Mouse (Mus musculus) regulatory T cell (primary cell): ENCODE results near the gene Trpc3.
"Not testable (repeated sequence)": the region's sequence is repeated elsewhere in the genome, so short reads cannot be mapped to it uniquely, and the experiment has no call there.

Experiments used
- in situ Hi-C: fragments of 300-600 bp; cut with MboI, MseI; formaldehyde crosslinking; loops from one replicate; pipeline ENCODE4 v1.15.1; 2025; ENCODE audit warnings: high pct_unique_total_duplicates

Gene Trpc3

DNA sequence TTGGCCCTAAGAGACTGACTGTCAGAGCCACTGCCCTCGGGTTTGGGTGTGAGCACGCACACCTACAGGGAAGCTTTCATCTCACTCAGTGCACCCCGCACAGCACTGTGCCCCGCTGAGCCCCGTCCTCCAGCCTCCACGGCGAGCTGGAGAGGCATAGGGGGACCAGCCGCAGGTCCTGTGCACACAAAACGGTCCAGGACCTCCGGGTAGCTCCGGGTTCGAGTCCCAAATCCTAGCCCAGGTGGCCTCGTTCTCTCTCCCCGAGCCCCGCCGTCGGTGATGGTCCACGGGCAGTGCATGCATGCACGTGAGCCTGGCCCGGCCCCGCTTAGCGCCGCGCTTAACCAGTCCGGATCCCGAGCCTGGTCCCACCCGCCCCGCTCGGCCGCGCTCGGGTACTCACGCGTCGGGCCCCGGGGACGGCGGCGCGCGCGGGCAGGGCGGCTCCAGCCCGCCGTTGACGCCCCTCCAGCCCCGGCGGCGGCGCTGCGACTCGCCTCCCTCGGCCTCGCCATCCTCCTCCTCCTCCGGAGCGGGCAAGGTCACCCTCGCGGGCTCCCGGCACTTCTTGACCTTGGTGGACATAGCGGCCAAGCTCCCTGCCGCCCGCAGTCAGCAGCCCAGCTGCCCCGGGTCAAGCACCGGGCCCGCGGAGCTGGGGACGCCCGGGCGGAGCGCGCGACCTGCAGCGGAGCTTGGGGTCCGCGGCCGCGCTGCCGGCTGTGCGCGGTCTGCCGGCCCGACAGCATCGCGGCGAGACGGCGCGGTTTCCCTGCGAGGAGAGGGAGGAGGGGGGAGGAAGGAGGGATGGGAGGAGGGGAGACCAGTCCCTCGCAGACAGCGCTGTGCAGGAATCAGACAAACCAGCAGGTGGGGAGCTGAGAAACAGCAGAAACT, at the start of gene Trpc3:
Trpc3 (minus strand) TSS at position 776 of the 900 bp plus-strand sequence.
- in situ Hi-C loops = no loop called here

- in situ Hi-C loops = no loop called here
Measured at GRCm38 (mm10) chr3:36738071-36738470, 48.1 kb upstream of the Trpc3 start.

GRCm38 (mm10) chr3:36733075-36733474, 43.1 kb upstream of the Trpc3 start:
- in situ Hi-C loops = no loop called here

DNA sequence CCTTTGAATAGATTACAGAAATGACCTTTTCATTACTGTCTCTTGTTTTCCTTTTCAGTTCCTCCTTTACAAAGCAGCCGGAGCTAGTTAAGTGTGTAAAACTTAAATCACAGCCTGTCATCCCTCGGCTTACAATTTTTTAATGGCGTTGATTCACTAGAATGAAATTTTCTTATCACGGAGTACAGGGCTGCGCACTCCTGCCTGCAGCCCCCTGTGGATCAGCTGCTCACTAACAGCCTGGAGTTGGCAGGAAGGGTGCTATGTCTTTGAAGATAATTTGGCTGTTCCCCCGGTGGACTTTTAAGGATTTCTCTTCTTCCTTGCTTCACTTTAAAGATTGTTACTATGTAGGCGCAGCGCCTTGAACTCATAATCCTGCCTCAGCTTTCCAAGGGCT, 36.6 kb upstream of the Trpc3 start:
- in situ Hi-C loops = no loop called here

DNA sequence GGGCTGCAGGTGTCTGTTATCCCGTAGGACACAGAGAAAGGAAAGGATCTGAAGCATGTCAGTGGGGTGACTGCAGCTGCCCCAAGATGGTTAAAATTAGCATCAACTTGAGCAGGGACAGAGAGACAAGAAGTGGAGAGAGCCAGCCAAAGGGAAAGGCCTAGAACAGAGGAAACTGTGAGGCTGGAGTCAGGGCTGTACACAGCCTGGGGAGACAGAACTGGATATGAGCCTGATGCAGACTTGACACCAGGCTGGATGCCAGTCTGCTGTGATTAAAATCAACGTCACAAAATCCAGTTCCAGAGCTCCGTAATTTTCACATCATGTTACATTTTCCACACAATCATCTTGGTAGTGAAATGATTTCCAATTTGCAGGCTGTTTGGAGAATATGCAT, 31.9 kb upstream of the Trpc3 start:
- in situ Hi-C loops = no loop called here

- in situ Hi-C loops = no loop called here
Measured at GRCm38 (mm10) chr3:36709521-36709920, 19.6 kb upstream of the Trpc3 start.

- in situ Hi-C loops = no loop called here
Measured at GRCm38 (mm10) chr3:36690292-36690650, 304 bp upstream of the Trpc3 start.

GRCm38 (mm10) chr3:36688874-36689273, 1.1 kb downstream of the Trpc3 start:
- in situ Hi-C loops = no loop called here

- in situ Hi-C loops = no loop called here
Measured at GRCm38 (mm10) chr3:36675822-36676221, 14.1 kb downstream of the Trpc3 start.

DNA sequence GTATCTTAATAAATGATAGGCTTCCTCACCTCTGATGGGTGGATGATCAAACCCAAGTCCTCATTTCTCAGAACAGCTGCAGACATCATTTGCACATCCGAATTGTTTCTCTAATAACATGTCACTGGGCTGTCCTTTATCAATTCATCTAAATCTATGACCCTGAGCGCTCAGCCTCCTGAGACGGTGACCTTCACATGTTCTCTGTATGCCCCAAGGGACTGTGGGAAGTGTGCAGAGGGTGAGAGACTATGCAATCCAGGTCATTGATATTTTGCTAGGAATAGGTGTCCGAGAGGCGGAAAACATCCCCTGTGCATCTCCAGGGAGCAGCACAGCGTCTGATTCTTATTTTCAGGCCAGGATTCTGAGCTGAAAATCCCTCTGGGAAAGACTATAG, 22.2 kb downstream of the Trpc3 start:
- in situ Hi-C loops = no loop called here

DNA sequence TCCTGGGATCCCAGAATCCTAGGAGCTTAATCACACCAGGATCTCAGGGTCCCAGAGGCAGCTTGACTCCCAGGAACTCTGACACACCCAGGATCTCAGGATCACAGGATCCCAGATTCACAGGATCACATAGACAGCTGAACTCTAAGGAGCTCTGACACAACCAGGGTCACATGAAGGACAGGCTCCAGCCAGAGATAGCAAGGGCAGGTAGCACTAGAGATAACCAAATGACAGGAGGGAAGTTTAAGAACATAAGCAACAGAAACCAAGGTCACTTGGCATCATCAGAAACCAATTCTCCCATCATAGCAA, 44.8 kb downstream of the Trpc3 start:
- in situ Hi-C loops = not testable (repeated sequence)

DNA sequence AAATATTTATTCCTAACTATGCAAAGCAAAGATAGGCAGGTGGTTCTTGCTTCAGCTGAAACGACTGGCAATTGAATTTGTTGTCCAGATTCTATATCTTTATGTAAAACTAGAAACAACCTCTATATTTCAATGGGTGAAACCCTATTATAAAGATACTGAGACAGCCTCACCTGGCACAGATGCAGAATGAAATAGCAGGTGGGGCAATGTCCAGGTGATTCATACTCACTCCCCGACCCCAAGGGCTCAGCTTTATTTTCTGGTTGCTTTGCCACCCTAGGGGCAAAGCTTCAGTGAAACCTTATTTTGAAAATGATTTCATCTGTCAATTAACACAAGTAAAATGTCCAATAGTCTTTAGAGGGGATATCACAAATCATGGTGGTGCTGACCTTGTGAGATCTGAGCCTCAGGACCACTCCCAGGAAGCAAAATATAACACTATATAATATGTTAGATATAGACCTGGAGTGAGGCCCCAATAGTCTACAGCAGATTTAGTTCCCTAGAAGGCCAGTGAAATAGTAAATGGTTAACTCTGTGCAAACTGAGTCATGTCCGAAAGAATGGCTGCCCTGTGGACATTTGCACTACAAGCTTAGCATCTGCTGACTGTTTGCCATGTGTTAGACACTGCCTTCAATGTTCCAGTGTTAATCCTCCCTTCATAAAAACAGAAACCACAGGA, 45.3 kb downstream of the Trpc3 start:
- in situ Hi-C loops = no loop called here

DNA sequence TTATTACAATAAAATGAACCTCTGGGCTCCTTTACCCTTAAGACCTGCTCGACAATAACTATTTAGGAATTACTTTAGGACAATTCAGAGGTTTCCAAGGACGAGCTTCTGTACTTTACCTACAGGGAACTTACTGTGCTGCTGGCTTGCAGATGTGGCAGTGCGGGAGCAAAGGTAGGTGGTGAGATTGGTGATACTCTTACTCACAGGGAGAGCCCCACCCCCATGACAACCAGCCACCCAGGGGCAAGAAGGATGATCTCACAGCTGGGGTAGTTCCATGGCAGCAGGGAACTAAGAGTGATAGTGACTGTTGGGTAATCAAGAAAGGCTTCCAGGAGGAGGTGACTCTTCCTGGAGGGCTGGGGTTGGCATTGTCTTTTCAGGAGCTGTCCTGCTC, 46.6 kb downstream of the Trpc3 start:
- in situ Hi-C loops = no loop called here

GRCm38 (mm10) chr3:36642736-36643135, 47.2 kb downstream of the Trpc3 start:
- in situ Hi-C loops = no loop called here

DNA sequence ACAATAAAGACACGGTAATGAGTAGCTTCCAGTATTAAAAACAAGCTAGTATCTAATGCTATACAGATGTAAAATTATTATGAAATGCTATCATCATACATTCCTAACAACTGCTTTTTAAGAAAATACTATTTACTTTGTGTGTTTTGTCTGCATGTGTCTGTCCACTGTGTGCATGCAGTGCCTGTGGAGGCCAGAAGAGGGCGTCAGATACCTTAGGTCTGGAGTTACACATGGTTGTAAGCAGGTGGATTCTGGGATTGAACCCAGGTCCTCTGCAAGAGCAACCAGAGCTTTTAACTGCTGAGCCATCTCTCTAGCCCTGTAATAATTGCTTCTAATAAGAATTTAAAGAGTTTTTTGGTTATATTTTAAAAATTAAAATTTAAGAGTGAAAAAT, 49.2 kb downstream of the Trpc3 start:
- in situ Hi-C loops = no loop called here

- in situ Hi-C loops = loop anchor here (10.0 kb wide), 1 partner anchor 1229 kb away; no protein-coding TSS in a partner anchor
Measured at GRCm38 (mm10) chr3:36635449-36635848, 54.5 kb downstream of the Trpc3 start.

- in situ Hi-C loops = no loop called here
Measured at GRCm38 (mm10) chr3:36626803-36627202, 63.2 kb downstream of the Trpc3 start.

- in situ Hi-C loops = no loop called here
Measured at GRCm38 (mm10) chr3:36618181-36618580, 71.8 kb downstream of the Trpc3 start.

- in situ Hi-C loops = no loop called here
Measured at GRCm38 (mm10) chr3:36613908-36614255, 76.1 kb downstream of the Trpc3 start.

GRCm38 (mm10) chr3:36613202-36613907, 76.6 kb downstream of the Trpc3 start, which contains the start of gene Bbs7:
TSS of gene Bbs7 (minus strand) at chr3:36613477.
- in situ Hi-C loops = no loop called here

DNA sequence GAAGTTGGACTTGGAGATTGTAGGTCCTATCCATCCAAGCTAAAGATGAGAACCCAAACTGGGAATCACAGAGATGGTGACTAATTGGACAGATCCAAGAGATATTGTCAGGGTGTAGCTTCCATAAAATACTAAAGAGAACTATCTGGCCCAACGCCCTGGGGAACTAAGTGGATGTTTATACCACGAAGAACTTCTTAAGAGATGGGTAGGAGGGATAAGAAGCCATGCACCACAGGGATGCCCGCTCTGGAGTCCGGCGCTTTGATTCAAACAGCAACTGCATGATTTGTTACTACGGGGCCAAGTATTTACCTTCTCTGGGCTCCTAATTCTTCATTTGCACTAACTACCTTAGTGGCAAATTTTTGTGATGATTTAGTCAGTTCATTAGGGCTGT, 77.3 kb downstream of the Trpc3 start:
- in situ Hi-C loops = no loop called here
